Mouse (Mus musculus) embryo, embryonic 10.5 days (tissue): ENCODE data around the gene Prr15l.

Experiments used
- DNase-seq: peaks from one replicate; pipeline ENCODE4 v3.0.0-alpha.2; 2015; ENCODE audit warnings: low spot score

The Prr15l gene

GRCm38 (mm10) chr11:96919003-96919402 is 8.9 kb upstream of the Prr15l start:
- no peak for DNase-seq

GRCm38 (mm10) chr11:96924861-96925260 is 3.0 kb upstream of the Prr15l start:
- DNase-seq = no peak

DNA sequence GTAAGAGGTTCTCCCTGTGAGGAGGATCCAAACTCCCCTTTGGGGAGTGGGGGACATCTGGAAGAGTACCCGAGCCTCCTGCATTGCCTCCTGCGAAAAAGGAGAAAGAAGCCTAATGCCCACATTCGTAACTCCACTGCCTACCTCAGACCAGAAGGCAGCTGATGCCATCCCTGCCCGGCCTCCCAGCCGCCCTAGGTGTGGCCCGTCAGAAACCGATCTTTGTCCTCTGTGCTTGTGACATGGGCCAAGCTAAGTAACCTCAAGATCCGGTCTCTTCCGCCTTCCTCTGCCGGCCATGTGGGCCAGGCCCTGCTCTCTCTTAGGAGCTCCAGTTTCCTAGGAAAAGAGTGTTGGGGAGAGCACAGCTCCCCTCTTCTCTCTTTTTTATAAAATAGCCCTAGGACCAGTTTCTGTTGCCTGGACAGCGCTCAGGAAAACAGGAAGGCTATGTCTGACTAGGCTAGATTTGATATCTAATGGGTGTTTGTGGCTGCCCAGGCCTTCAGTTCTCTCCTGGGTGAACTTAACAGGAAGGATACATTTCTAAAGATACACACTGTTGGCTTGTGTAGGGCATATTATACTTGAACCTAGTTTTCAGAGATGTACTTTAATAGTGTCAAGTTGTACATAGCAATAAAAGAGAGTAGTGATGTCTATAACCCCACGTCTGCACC is 2.3 kb upstream of the Prr15l start:
- DNase-seq = no peak

GRCm38 (mm10) chr11:96926587-96926986 is 1.3 kb upstream of the Prr15l start:
- no peak for DNase-seq

- peak; percentile 7 for DNase-seq
Observed at GRCm38 (mm10) chr11:96928691-96929090, 787 bp downstream of the Prr15l start.

DNA sequence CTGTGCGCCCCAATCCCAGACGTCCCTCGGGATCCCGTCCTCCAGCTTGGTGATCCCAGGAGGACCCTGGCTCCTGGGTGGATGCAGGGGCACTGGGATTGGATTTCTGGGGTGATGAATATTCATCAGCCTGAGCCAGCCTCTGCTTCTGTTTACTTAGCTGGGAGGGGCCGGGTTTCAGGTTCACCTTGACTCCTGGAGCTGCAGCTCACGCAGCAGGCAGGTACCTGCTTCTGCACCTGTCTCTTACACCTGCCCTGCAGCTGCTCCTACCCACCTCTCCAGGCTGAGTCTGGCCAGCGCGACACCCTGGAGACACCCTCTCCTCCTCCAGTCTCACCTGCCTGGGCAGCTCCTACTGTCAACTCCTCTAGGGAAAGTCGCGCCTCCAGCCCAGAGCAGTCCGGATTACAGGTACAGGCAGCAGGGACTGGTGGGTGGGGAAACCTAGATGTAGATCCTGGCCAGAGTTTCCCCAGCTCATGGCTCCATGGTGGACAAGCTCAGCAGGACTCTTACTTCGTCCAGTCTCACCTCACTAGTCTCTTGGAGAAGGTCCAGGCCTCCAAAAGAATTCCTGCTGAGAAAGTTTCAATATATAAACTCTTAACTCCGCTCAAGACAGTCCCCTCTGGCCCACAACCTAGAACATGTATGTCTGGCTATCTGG is 1.3 kb downstream of the Prr15l start:
- DNase-seq = peak; percentile 9

DNA sequence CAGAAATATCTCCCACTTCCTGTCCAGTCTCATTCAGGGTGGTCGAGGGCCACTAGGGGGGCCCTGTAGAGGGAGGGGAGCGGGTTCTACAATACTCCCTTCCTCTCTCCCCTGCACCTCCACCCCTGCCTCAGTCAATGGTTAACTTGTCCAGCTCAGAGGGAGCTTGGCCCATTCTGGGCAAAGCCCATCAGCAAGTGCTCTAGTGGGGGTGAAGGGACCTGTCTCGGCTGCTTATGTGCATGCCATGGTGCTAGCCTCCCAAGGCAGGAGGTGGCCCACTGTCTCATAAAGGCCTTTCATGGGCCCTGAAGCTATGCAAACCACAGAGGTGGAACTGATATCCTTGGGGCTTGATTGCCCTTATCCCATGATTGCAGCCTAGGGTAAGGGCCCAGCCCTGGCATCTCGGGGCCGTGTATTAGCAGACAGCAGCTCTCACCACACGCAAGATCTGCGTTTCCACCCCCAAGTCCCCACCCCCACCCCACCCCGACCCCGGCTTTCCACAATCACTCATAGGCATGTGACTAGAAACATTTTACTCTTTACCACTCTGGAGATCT is 1.9 kb downstream of the Prr15l start:
- no peak for DNase-seq

- no peak for DNase-seq
Observed at GRCm38 (mm10) chr11:96931327-96932062, 3.6 kb downstream of the Prr15l start.

GRCm38 (mm10) chr11:96933562-96934276 is 5.8 kb downstream of the Prr15l start:
- no peak for DNase-seq

- DNase-seq = peak; percentile 81
Observed at GRCm38 (mm10) chr11:96934921-96935356, 7.0 kb downstream of the Prr15l start.

DNA sequence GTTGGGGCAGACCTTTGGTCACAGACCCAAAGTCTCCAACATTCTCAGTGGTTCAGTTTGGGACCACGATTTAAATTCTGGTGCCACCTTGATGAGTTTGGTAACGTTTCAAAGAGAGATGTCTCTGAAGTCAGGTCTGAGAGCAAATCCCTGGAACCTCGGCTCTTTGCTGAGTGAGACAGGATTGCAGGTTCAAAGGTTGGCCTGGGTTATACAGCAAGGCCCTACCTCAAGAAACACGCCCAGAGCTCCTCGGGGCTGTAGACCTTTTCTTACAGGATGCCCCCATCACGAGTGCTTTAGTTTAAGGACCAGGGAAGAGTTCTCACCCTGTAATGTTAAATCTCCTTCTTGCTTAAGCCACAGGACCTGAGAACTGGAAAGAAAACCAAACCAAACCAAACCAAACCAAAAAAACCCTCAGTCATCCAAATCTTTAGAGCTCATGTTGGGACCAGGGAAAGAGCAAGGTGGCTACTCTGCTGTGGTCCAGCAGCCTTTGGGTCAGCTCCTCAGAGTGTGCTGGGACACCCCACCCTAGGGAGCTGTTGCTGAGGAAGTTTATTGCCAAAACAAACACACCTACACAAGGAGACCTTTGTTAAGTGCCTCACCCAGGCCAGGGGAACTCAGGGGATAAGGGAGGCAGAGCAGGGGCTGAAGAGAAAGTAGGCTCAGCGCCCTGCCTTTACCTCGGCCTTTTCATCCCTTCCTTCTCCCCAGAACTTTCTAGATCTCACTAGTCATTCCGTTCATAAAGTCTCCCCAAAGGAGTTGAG is 8.2 kb downstream of the Prr15l start:
- DNase-seq = no peak

DNA sequence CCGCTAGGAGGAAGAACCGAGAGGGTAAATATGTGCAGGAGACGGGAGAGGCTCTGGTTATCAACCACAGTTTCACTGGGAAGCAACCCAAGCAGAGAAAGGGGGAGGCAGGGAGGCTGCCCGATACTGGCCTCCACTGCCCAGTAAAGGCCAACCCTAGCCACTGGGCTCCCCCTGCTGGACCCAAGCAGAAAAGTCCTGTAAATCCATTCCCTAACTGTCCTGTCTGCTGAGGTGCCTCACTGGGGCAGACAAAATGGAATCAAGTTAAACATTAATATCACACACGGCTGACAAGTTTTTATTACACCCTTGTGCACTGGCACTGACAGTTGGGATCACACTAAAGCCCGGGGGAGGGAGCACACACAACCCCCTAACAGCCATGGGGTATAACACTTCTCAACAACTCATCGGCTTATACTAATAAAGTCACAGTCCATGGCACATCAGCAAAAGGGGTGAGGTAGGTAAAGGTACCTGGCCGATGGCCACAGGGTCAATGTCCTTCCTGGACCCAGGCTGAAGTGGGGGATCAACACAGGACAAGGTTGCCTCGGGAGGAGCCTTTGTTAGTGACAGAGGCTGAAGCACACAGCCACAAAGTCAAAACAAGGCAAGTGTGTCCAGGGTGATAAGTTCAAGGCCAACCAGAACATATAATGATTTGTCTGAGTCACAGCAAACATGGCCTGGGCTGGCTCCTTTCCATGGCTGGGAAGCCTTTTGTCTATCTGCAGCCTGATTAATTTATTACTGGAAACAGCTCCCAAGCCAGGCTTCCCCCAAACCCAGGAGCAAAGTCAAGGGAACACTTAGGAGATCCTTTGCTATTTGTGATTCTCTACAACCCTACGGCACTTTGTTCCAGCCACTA is 9.9 kb downstream of the Prr15l start:
- peak; percentile 72 for DNase-seq

DNA sequence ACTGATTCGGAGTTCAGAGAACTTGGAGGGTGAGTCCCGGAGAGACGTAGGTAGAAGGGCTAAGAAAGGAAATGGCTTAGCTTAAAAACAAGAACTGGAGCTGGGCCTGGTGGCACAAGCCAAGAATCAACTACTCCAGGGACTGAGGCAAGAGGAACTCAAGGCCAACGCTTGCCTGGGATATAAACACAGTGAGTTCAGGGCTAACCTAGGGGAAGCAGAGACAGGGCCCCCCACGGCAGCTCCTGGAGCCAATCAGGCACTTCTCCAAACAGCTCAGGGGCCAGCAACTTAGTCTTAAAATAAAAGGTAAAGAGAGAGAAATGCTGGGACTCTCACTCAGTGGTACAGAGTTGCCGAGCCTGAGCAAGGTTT is 10.5 kb downstream of the Prr15l start:
- no peak for DNase-seq

- DNase-seq = no peak
Observed at GRCm38 (mm10) chr11:96940578-96941465, 12.9 kb downstream of the Prr15l start.

GRCm38 (mm10) chr11:96941989-96942590 is 14.2 kb downstream of the Prr15l start:
- no peak for DNase-seq

- DNase-seq = peak; percentile 95
Observed at GRCm38 (mm10) chr11:96943746-96944304, 15.9 kb downstream of the Prr15l start, which contains the start of gene Pnpo. Gene Pnpo (minus strand): TSS chr11:96943986.

DNA sequence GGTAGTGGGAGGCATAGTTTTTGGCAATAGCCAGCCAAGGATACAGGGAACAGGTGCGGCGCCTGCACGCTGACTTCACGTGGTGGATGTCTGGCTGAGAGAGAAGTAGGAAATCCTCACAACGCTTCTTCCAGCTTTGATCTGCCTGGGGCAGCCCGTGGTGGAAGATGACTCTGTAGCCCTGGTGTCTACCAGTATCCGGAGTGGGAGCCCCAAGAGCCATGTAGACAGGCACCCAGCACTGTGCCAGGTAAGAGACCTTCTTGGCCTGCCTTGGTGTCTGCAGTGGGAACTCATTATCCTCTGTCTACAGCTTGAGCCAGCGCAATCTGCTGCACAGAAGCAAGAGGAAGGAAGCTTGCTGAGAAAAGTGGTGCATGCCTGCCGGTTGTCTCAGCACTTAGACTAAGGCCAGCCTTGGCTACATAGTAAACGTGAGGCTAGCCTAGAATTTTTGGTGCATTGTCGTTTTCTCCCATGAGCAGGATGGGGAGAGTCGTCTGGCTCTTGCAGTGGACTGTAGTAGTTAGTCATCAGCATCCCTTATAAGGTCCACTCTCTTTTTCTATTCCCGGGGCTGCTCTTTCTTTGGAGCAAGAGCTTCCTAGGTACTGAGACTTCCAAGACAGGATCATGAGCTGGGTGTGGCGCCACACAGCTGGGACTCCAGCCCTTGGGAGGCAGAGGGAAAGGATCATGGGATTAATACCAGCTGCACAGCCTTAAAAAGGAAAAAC is 17.1 kb downstream of the Prr15l start:
- no peak for DNase-seq

- DNase-seq = no peak
Observed at GRCm38 (mm10) chr11:96946498-96946897, 18.6 kb downstream of the Prr15l start.
